Mouse (Mus musculus): ENCODE measurements around the gene Ndufa3.

- TF ChIP-seq POLR2A (IDR thresholded peaks at IDR 0.05; ENCODE audit: borderline replicate concordance, low read depth, low read length) (no peak), CTCF (IDR thresholded peaks at IDR 0.05; ENCODE audit: low read depth, low read length) (no peak)
Observed at GRCm38 (mm10) chr7:3616389-3617241, 558 bp upstream of the Ndufa3 start.

Measured in bone marrow macrophage, adult 2 months (primary cell).